Mouse (Mus musculus): ENCODE measurements around the gene Olfr711. TPM values are rescaled to one million over a fixed set of nuclear protein-coding genes. Genes with fewer than 3 reads are reported as not detected.

The Olfr711 gene
- polyA plus RNA-seq, 1 experiment from 2014 or later, result not detected

Other genes starting within 250 kb of the Olfr711 start
- not detected in 2 replicates for gene Olfr697, start 233.0 kb downstream of the Olfr711 start, polyA plus RNA-seq (2014; fragmentation: Nextera tagmentation; extraction: Ambion mirVana)
- not detected in 2 replicates for gene Olfr698, start 220.1 kb downstream of the Olfr711 start, polyA plus RNA-seq (2014; fragmentation: Nextera tagmentation; extraction: Ambion mirVana)
- not detected in 2 replicates for gene Olfr699, start 182.3 kb downstream of the Olfr711 start, polyA plus RNA-seq (2014; fragmentation: Nextera tagmentation; extraction: Ambion mirVana)
- not detected in 2 replicates for gene Olfr700, start 166.6 kb downstream of the Olfr711 start, polyA plus RNA-seq (2014; fragmentation: Nextera tagmentation; extraction: Ambion mirVana)
- gene Olfr701, start 161.3 kb downstream of the Olfr711 start, polyA plus RNA-seq (2014; fragmentation: Nextera tagmentation; extraction: Ambion mirVana), result not detected in 2 replicates
- not detected in 2 replicates for gene Olfr702, start 141.6 kb downstream of the Olfr711 start, polyA plus RNA-seq (2014; fragmentation: Nextera tagmentation; extraction: Ambion mirVana)
- not detected in 2 replicates for gene Olfr703, start 132.1 kb downstream of the Olfr711 start, polyA plus RNA-seq (2014; fragmentation: Nextera tagmentation; extraction: Ambion mirVana)
- not detected in 2 replicates for gene Olfr704, start 112.3 kb downstream of the Olfr711 start, polyA plus RNA-seq (2014; fragmentation: Nextera tagmentation; extraction: Ambion mirVana)
- gene Olfr705, start 98.6 kb downstream of the Olfr711 start, polyA plus RNA-seq (2014; fragmentation: Nextera tagmentation; extraction: Ambion mirVana), result not detected in 2 replicates
- gene Olfr706, start 87.3 kb downstream of the Olfr711 start, polyA plus RNA-seq (2014; fragmentation: Nextera tagmentation; extraction: Ambion mirVana), result not detected in 2 replicates
- not detected in 2 replicates for gene Olfr707, start 74.2 kb downstream of the Olfr711 start, polyA plus RNA-seq (2014; fragmentation: Nextera tagmentation; extraction: Ambion mirVana)
- not detected in 2 replicates for gene Olfr1532-ps1, start 67.5 kb downstream of the Olfr711 start, polyA plus RNA-seq (2014; fragmentation: Nextera tagmentation; extraction: Ambion mirVana)
- gene Olfr709-ps1, start 43.2 kb downstream of the Olfr711 start, polyA plus RNA-seq (2014; fragmentation: Nextera tagmentation; extraction: Ambion mirVana), result not detected in 2 replicates
- gene Olfr710, start 27.1 kb downstream of the Olfr711 start, polyA plus RNA-seq (2014; fragmentation: Nextera tagmentation; extraction: Ambion mirVana), result not detected in 2 replicates
- gene Olfr6, start 11.5 kb downstream of the Olfr711 start, polyA plus RNA-seq (2014; fragmentation: Nextera tagmentation; extraction: Ambion mirVana), result not detected in 2 replicates
- not detected in 2 replicates for gene Olfr2, start 30.6 kb upstream of the Olfr711 start, polyA plus RNA-seq (2014; fragmentation: Nextera tagmentation; extraction: Ambion mirVana)
- not detected in 2 replicates for gene Olfr713, start 55.7 kb upstream of the Olfr711 start, polyA plus RNA-seq (2014; fragmentation: Nextera tagmentation; extraction: Ambion mirVana)
- not detected in 2 replicates for gene Olfr714, start 95.5 kb upstream of the Olfr711 start, polyA plus RNA-seq (2014; fragmentation: Nextera tagmentation; extraction: Ambion mirVana)
- gene Olfr17, start 117.8 kb upstream of the Olfr711 start, polyA plus RNA-seq (2014; fragmentation: Nextera tagmentation; extraction: Ambion mirVana), result not detected in 2 replicates
- gene Olfr715b, start 134.9 kb upstream of the Olfr711 start, polyA plus RNA-seq (2014; fragmentation: Nextera tagmentation; extraction: Ambion mirVana), result not detected in 2 replicates
- gene Olfr715, start 155.6 kb upstream of the Olfr711 start, polyA plus RNA-seq (2014; fragmentation: Nextera tagmentation; extraction: Ambion mirVana), result not detected in 2 replicates
- gene Olfr716, start 162.9 kb upstream of the Olfr711 start, polyA plus RNA-seq (2014; fragmentation: Nextera tagmentation; extraction: Ambion mirVana), result not detected in 2 replicates
- not detected in 2 replicates for gene Nlrp14, start 191.5 kb upstream of the Olfr711 start, polyA plus RNA-seq (2014; fragmentation: Nextera tagmentation; extraction: Ambion mirVana)
- not detected in 2 replicates for gene Rbmxl2, start 234.0 kb upstream of the Olfr711 start, polyA plus RNA-seq (2014; fragmentation: Nextera tagmentation; extraction: Ambion mirVana)